Mouse (Mus musculus) liver, embryonic 12.5 days (tissue): ENCODE results near the gene Apoc3. TPM values are rescaled to one million over a fixed set of nuclear protein-coding genes. Genes with fewer than 3 reads are reported as not detected.
A peak's percentile ranks its signal among the peaks of the same experiment; 100 is the strongest.

Experiments
- ATAC-seq: fragments of 200-750 bp; cut with Nextera tagmentation; 2 replicates; pipeline ENCODE4 v1.8.0; 2017; ENCODE audit warnings: moderate number of reproducible peaks, mild to moderate bottlenecking, moderate library complexity
- H3K27ac ChIP-seq: fragments of 300-500 bp; sonication (generic); 2 replicates; pipeline ENCODE4 v1.5.1; 2016; ENCODE audit warnings: mild to moderate bottlenecking
- H3K27me3 ChIP-seq: fragments of 300-500 bp; sonication (generic); replicated peaks from 2 replicates; pipeline ENCODE4 v1.6.1; 2016; ENCODE audit warnings: mild to moderate bottlenecking, moderate library complexity
- H3K36me3 ChIP-seq: fragments of 300-500 bp; sonication (generic); 2 replicates; pipeline ENCODE4 v1.6.1; 2016; ENCODE audit warnings: mild to moderate bottlenecking, moderate library complexity
- H3K4me1 ChIP-seq: fragments of 300-500 bp; sonication (generic); 2 replicates; pipeline ENCODE4 v1.6.1; 2016
- H3K4me2 ChIP-seq: fragments of 300-500 bp; sonication (generic); 2 replicates; pipeline ENCODE4 v1.6.1; 2016; ENCODE audit warnings: mild to moderate bottlenecking, moderate library complexity
- H3K4me3 ChIP-seq: fragments of 300-500 bp; sonication (generic); 2 replicates; pipeline ENCODE4 v1.5.1; 2016; ENCODE audit warnings: mild to moderate bottlenecking, moderate library complexity
- H3K9ac ChIP-seq: fragments of 300-500 bp; sonication (generic); 2 replicates; pipeline ENCODE4 v1.6.1; 2016; ENCODE audit warnings: mild to moderate bottlenecking, moderate library complexity
- H3K9me3 ChIP-seq: fragments of 300-500 bp; sonication (generic); replicated peaks from 2 replicates; pipeline ENCODE4 v1.6.1; 2016; ENCODE audit warnings: mild to moderate bottlenecking, moderate library complexity
- WGBS: fragments of 180-500 bp; shearing (Covaris S2); methylation state at CpG from one replicate; pipeline ENCODE4 v1.1.7; 2016; ENCODE audit not compliant: insufficient replicate concordance; 5-methylcytosine and 5-hydroxymethylcytosine counted together
- polyA plus RNA-seq: library from polyadenylated mRNA; unstranded; fragments of >200 nt; fragmentation: Nextera tagmentation; extraction: Ambion mirVana; gene quantifications from 2 replicates; pipeline ENCODE4 v1.2.1, GENCODE M21; 2016

Gene Apoc3
- 2.1 and 2.4 TPM in 2 replicates for polyA plus RNA-seq

DNA sequence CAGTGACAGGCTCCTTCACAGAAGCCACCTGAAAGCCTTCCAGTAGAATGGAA is at the start of gene Apoc3:
Apoc3 (minus strand) TSS at position 41 of the 53 bp plus-strand sequence.
- H3K9ac ChIP-seq: no peak within 1 kb of the TSS
- no peak within 1 kb of the TSS for H3K4me2 ChIP-seq
- ATAC-seq: no peak

DNA sequence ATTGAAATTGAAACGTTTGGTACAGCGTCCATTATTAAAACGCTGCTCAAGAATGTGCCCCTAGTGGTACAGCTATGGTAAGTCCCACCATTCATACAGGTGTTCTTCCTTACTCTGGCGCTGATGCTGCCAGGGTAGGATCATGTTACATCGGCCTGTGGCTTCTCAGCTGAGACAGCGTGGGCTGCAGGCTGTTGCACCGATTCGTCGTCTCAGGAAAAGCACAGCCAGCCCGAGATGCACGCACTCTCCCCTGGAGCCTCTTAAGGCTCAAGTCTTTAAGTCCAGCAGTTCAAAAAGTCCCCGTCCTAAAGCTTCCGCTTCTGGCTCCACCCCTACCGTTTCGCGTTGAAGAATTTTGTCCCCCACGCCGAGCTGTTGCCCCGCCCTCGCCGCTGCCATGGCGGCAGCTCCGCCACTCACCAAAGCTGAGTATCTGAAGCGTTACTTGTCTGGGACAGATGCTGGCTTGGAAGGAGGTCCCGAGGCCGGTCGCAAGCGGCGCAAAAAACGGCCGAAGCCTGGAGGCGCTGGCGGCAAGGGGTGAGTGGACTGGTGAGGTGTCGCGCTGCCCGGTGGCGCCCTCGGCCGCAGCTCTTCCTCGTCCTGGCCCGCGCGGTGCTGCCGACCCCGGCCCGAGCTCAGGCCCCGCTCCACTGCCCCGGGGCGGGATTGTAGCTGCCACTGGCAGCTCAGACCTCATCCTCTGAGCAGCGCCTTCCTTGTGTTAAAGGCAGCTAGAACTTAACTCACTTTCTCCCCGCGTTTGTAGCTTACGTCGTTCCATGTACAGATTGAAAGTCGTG is 47.4 kb upstream of the Apoc3 start, which contains the start of gene Bud13:
Bud13 (plus strand) TSS at position 378 of the 806 bp plus-strand sequence.
- WGBS: under 1% methylated on average over 55 of the region's 55 CpGs

More for the DNA sequence above, at the start of gene Apoc3:
- Histone ChIP-seq H3K36me3 (no peaks in the 10 kb centered on the region), H3K9me3 (no peaks in the 10 kb centered on the region), H3K4me1 (peaks cover 27% of the 10 kb centered on the region), H3K27me3 (peaks cover 18% of the 10 kb centered on the region), H3K4me3 (no peak within 1 kb of the TSS), H3K27ac (0 out of 2 replicates have a peak within 1 kb of the TSS, but pooled peaks have one; percentile 18)

DNA sequence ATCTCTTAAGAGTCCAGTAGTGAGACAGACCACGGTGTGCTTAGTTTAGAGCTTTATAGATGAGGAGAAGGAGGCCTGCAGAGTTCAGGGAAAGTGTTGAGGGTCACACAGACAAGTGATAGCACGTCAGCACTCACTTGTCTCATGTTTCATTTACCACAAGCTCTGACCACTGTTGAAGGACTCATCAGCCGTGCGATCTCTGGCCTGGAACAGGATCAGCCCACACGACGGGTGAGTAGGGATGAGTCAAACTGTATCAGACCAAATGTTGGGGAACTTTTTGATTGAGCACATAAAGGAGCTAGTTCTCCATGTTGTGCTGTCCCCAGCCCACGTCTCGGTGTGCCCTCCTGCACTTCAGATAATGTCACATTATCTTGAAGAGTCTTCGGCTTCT is 39.1 kb upstream of the Apoc3 start:
- no peak for ATAC-seq
- peak overlapping the region; percentile 85 for H3K4me3 ChIP-seq
- peaks cover 53% of the 10 kb centered on the region for H3K36me3 ChIP-seq
- H3K27me3 ChIP-seq: peaks cover 20% of the 10 kb centered on the region
- H3K4me1 ChIP-seq: peaks cover 25% of the 10 kb centered on the region
- H3K9me3 ChIP-seq: no peaks in the 10 kb centered on the region
- H3K27ac ChIP-seq: no peak overlapping the region
- H3K4me2 ChIP-seq: peak overlapping the region; percentile 92
- 67% methylated on average over 9 of the region's 9 CpGs for WGBS
- H3K9ac ChIP-seq: peak overlapping the region; percentile 83; the same call in 1 of the 2 replicates

More for the DNA sequence above, 47.4 kb upstream of the Apoc3 start, which contains the start of gene Bud13:
- Histone ChIP-seq H3K27me3 (no peaks in the 10 kb centered on the region), H3K4me1 (peaks cover 25% of the 10 kb centered on the region), H3K36me3 (peaks cover 62% of the 10 kb centered on the region), H3K9ac (peak within 1 kb of the TSS; percentile 92), H3K27ac (peak within 1 kb of the TSS; percentile 85), H3K4me3 (peak within 1 kb of the TSS; percentile 92), H3K4me2 (peak within 1 kb of the TSS; percentile 73), H3K9me3 (no peaks in the 10 kb centered on the region)
- peak; percentile 90 for ATAC-seq

DNA sequence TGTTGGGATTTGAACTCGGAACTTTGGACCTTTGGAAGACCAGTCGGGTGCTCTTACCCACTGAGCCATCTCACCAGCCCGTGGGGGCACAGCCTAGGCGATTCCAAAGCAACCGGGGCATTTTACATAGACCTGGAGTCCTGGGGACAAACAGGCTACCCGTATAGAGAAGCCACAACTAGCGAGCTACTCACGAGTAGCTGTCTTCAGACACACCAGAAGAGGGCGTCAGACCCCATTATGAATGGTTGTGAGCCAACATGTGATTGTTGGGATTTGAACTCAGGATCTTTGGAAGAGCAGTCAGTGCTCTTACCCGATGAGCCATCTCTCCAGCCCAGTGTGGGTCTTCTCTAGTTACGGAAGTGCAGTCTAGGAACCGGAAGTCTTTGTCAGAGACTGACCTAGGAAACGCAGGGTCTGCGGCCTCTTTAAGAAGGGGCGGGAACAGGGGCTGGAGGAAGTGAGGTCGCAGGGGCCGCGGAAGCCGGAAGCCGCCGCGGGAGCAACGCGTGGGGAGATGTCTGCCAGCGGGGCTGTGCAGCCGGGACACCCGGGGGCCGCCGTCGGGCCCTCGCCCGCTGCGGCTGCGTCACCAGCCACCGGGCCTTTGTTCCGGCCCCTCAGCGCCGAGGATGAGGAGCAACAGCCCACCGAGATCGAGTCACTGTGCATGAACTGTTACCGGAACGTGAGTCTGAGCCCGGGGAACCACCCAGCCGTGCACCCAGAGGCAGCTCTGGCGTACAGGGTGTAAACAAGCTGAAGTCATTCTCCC is 37.4 kb upstream of the Apoc3 start, which contains the start of gene Zpr1:
Zpr1 (plus strand) TSS at position 388 of the 778 bp plus-strand sequence.
- no peaks in the 10 kb centered on the region for H3K9me3 ChIP-seq
- peak; percentile 91 for ATAC-seq
- peaks cover 38% of the 10 kb centered on the region for H3K36me3 ChIP-seq
- H3K4me3 ChIP-seq: peak within 1 kb of the TSS; percentile 85
- 2% methylated on average over 45 of the region's 45 CpGs for whole genome bisulfite sequencing
- H3K4me2 ChIP-seq: peak within 1 kb of the TSS; percentile 92
- peak within 1 kb of the TSS; percentile 83 for H3K9ac ChIP-seq
- H3K27ac ChIP-seq: peak within 1 kb of the TSS; percentile 71
- peaks cover 36% of the 10 kb centered on the region for H3K27me3 ChIP-seq
- peaks cover 28% of the 10 kb centered on the region for H3K4me1 ChIP-seq

DNA sequence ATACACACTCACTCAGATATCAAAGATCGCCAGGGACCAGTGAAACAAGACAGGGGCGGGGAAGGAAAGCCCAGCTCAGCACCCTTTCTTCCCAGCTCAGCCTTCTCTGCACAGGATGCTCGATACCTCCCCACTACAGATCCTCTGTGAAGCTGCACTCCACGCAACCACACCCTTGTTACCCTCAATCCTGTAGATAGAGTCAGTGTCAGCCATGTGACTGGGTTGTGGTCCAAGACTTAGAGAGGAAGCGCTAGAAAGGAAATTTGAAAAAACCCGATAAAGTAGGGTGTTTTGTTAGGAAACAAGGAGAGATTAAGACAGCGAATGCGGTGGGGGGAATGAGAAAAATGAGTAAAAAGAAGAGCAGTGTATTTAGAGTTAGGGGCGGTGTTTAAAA is 36.6 kb upstream of the Apoc3 start:
- Histone ChIP-seq H3K27me3 (peaks cover 36% of the 10 kb centered on the region), H3K36me3 (peaks cover 30% of the 10 kb centered on the region), H3K4me1 (peaks cover 28% of the 10 kb centered on the region), H3K27ac (0 out of 2 replicates have a peak overlapping the region, but pooled peaks have one; percentile 71), H3K4me2 (peak overlapping the region; percentile 92), H3K9ac (peak overlapping the region; percentile 83), H3K4me3 (peak overlapping the region; percentile 85), H3K9me3 (no peaks in the 10 kb centered on the region)
- 30% methylated on average over 9 of the region's 9 CpGs for WGBS
- ATAC-seq: no peak

DNA sequence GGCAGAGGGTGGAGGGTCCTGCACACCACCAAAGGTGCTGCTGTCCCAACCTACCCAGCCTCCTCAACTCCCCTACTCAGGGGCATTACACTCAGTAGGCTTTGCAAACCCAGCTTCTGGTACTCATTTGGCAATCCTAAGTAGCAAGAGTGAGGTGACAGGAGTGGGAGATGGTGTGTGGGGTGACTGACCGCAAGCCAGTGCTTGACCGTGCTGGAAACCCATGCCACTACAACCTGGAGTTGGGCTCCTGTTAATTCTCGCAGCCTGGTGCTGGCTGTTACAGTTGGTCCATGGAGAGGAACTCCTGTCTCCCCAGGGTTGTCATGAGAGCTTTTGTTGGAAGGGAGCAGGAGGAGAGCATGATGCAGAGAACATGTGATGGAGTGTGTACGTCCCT is 35.3 kb upstream of the Apoc3 start:
- no peak overlapping the region for H3K4me2 ChIP-seq
- H3K4me3 ChIP-seq: no peak overlapping the region
- H3K36me3 ChIP-seq: peaks cover 17% of the 10 kb centered on the region
- H3K27me3 ChIP-seq: peaks cover 36% of the 10 kb centered on the region
- no peak for ATAC-seq
- WGBS: 75% methylated on average over 4 of the region's 4 CpGs
- H3K4me1 ChIP-seq: peaks cover 28% of the 10 kb centered on the region
- no peak overlapping the region for H3K27ac ChIP-seq
- no peaks in the 10 kb centered on the region for H3K9me3 ChIP-seq
- H3K9ac ChIP-seq: no peak overlapping the region

DNA sequence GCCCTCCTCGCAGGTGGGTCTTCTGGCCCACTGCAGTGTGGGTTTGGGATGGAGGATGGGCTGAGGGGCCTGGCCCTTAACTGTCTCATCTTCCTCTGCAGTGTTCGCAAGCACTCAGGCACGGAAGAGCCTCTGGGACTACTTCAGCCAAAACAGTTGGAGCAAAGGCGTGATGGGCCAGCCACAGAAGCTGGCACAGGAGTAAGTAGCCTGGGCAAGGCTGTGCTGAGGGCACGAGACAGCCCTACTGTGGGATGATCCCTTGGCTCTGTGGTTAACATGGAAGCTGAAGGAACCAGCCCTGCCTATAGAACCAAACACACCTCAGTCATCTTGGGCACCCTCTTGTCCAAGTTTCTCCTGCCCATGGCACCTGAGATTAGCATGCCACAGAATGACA is 33.7 kb upstream of the Apoc3 start:
- Histone ChIP-seq H3K9me3 (no peaks in the 10 kb centered on the region), H3K4me1 (peaks cover 22% of the 10 kb centered on the region), H3K4me3 (no peak overlapping the region), H3K36me3 (peaks cover under 1% of the 10 kb centered on the region; the same call in 1 of the 2 replicates), H3K9ac (no peak overlapping the region), H3K4me2 (no peak overlapping the region), H3K27me3 (peaks cover 36% of the 10 kb centered on the region), H3K27ac (no peak overlapping the region)
- ATAC-seq: no peak
- WGBS: 73% methylated on average over 5 of the region's 5 CpGs

DNA sequence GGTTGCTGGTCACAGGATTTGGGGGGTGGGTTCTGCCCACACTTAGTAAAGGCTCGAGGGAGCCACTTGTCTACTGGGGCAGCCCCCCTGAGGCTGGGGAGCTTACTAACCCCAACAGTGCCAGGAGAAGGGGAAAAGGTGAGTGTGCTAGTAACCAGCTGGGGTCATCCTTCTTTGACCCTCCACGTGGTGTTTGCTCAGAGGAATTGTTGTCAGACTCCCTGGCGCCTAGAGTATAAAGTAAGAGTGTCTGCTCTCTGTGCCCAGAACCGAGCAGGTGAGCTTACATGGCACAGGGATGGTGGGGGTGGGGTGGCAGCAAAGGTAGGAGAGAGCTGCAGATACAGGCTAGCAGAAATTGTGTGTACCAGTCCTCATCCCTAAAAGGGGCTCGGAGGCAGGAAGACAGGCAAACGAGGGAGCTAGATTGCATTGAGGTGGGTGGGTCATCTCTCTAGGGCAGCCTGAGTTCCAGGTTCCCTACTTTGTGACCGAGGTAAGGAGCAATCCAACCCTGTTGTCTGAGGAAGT is 33.0 kb upstream of the Apoc3 start, which contains the start of gene Apoa5:
Apoa5 (plus strand) TSS at position 291 of the 531 bp plus-strand sequence.
- H3K9ac ChIP-seq: no peak within 1 kb of the TSS
- peaks cover 36% of the 10 kb centered on the region for H3K27me3 ChIP-seq
- no peak within 1 kb of the TSS for H3K4me2 ChIP-seq
- H3K27ac ChIP-seq: no peak within 1 kb of the TSS
- WGBS: 37% methylated on average over 7 of the region's 7 CpGs
- ATAC-seq: no peak
- no peaks in the 10 kb centered on the region for H3K36me3 ChIP-seq
- H3K4me1 ChIP-seq: peaks cover 15% of the 10 kb centered on the region
- H3K9me3 ChIP-seq: no peaks in the 10 kb centered on the region
- H3K4me3 ChIP-seq: no peak within 1 kb of the TSS

DNA sequence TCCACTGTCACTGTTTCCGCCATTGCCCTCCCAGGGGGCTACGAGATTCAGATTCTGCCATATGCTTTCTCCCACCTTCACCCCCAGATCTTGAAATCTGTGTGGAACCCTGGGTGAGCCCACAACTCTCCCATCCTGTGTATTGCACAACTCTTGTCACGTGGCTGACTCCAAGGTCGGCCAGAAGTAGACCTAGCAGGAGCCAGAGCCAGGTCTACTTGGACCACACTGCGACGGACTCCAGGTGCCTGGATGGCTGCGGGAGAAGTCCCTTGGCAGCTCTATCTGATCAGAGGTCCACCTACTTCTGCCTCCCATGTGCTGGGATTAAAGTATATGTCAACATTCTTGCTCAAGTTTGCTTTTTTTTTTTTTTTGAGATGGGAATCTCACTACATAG is 25.7 kb upstream of the Apoc3 start:
- 61% methylated on average over 7 of the region's 7 CpGs for WGBS
- Histone ChIP-seq H3K4me2 (no peak overlapping the region), H3K27me3 (no peaks in the 10 kb centered on the region), H3K4me1 (0 out of 2 replicates have a peak, but pooled peaks cover 9% of the 10 kb centered on the region), H3K9me3 (no peaks in the 10 kb centered on the region), H3K27ac (no peak overlapping the region), H3K4me3 (no peak overlapping the region), H3K9ac (no peak overlapping the region), H3K36me3 (no peaks in the 10 kb centered on the region)
- no peak for ATAC-seq

DNA sequence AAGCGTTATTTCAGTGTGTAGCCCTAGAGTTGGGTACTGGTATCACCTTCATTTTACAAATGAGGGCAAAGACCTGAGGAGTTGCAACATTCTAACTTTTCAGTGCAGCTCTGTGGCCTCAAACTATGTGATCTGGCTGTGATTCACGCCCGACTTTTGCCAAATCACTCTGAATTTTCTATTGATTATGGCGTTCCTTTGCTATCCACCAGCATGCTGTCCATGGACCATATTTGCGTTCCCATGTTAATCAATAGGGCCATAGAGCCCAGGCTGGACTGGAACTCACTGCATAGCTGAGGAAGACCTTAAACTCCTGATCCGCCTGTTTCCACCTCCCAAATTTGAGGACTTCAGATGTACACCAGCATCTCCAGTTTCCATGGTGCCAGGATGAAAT is 23.7 kb upstream of the Apoc3 start:
- H3K27ac ChIP-seq: no peak overlapping the region
- no peak overlapping the region for H3K4me2 ChIP-seq

DNA sequence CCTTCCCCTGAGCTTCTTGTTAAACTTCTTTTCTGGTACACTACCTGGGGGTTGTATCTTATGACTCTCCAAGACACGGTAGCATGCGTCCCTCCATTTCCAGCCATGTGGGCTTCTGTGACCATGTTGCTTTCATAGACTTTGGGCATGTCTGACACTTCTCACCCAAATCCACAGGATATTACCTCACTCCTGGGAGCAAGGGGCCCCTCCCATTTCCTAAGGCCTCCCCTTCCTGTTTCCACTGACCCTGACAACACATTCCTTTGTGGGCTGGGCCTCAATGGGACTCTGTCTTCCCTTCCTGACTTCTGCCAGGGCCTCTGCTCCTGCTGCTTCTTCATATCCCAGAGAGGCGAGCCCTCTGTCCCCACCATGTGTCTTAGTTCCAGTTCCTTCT is 22.1 kb upstream of the Apoc3 start:
- Histone ChIP-seq H3K4me1 (0 out of 2 replicates have a peak, but pooled peaks cover 9% of the 10 kb centered on the region), H3K9ac (no peak overlapping the region), H3K9me3 (no peaks in the 10 kb centered on the region), H3K36me3 (no peaks in the 10 kb centered on the region), H3K27me3 (no peaks in the 10 kb centered on the region), H3K27ac (no peak overlapping the region), H3K4me3 (no peak overlapping the region), H3K4me2 (no peak overlapping the region)
- 60% methylated on average over 3 of the region's 3 CpGs for WGBS
- 0 out of 2 replicates have a peak, but pooled peaks have one; percentile 21 for ATAC-seq

More for the DNA sequence above, 23.7 kb upstream of the Apoc3 start:
- Histone ChIP-seq H3K9ac (no peak overlapping the region), H3K9me3 (no peaks in the 10 kb centered on the region), H3K4me3 (no peak overlapping the region), H3K27me3 (no peaks in the 10 kb centered on the region), H3K4me1 (0 out of 2 replicates have a peak, but pooled peaks cover 9% of the 10 kb centered on the region), H3K36me3 (no peaks in the 10 kb centered on the region)
- ATAC-seq: no peak
- 78% methylated on average over 6 of the region's 6 CpGs for WGBS
